Mouse (Mus musculus) kidney, adult 2 months (tissue): ENCODE results near the gene Tmem30b.

Experiments used
- CTCF ChIP-seq: fragments of 200-500 bp; conservative IDR thresholded peaks from 2 replicates; pipeline ENCODE4 v1.5.1; 2011; ENCODE audit warnings: low read depth, mild to moderate bottlenecking, control low read depth, low read length, moderate library complexity, mixed read lengths; ENCODE audit not compliant: insufficient read depth, insufficient read length
- POLR2A ChIP-seq: fragments of 200-500 bp; IDR thresholded peaks from one replicate; pipeline ENCODE4 v1.6.1; 2011; ENCODE audit warnings: low read depth, low read length, control low read depth

- TF ChIP-seq CTCF: 0 out of 2 replicates have a peak, but pooled peaks have one; percentile 12
- no peak for TF ChIP-seq POLR2A
These were observed 18.8 kb upstream of the Tmem30b start for GRCm38 (mm10) chr12:73564795-73565619.
